Mouse (Mus musculus): ENCODE data around the gene Whamm. TPM values are rescaled to one million over a fixed set of nuclear protein-coding genes. Genes with fewer than 3 reads are reported as not detected.

The Whamm gene
- total RNA-seq, 2 experiments from 2014 or later, result 12.3 to 21.0 TPM

- no peak for DNase-seq (ENCODE audit: low spot score in 2 of 2)
- intact Hi-C loops (cut with DNase I), result no loop called here
Measured at GRCm38 (mm10) chr7:81641101-81641500, 70.0 kb downstream of the Whamm start.

GRCm38 (mm10) chr7:81644551-81645235 is 73.6 kb downstream of the Whamm start:
- intact Hi-C loops (cut with DNase I), result no loop called here
- no peak for DNase-seq (ENCODE audit: low spot score in 2 of 2)

Other genes starting within 250 kb of the Whamm start
- gene Rps17, start 226.0 kb upstream of the Whamm start, total RNA-seq (2021), result 100 to 1,000 TPM; 469 to 487 TPM
- gene Cpeb1, start 115.8 kb upstream of the Whamm start, total RNA-seq (2021), result 10 to 100 TPM; 77.3 to 84.1 TPM
- 100 to 1,000 TPM; 143 to 155 TPM for gene Ap3b2, start 77.3 kb upstream of the Whamm start, total RNA-seq (2021)
- not detected for gene BC048679, start 73.0 kb upstream of the Whamm start, total RNA-seq (2021)
- gene Fsd2, start 4.3 kb upstream of the Whamm start, total RNA-seq (2021), result under 1 TPM; 0.10 to 0.25 TPM
- gene Homer2, start 136.3 kb downstream of the Whamm start, total RNA-seq (2021), result 10 to 100 TPM; 64.3 to 73.2 TPM
- gene Ramac, start 191.7 kb downstream of the Whamm start, total RNA-seq (2021), result 10 to 100 TPM; 77.3 to 80.7 TPM
- gene 3110040N11Rik, start 218.2 kb downstream of the Whamm start, total RNA-seq (2021), result 10 to 100 TPM; 22.3 to 27.0 TPM

Measured in left cerebral cortex, postnatal 36 days (tissue).